Mouse (Mus musculus): ENCODE measurements around the gene Chpf. TPM values are rescaled to one million over a fixed set of nuclear protein-coding genes. Genes with fewer than 3 reads are reported as not detected.
A peak's percentile ranks its signal among the peaks of the same experiment; 100 is the strongest.

Chpf gene
- polyA plus RNA-seq, 1 experiment from 2014 or later, result 25.8 TPM

- H3K4me1 ChIP-seq, result peaks cover 87% of the 10 kb centered on the region
- ATAC-seq (ENCODE audit: low FRiP score), result no peak
- H3K27ac ChIP-seq, result 0 out of 2 replicates have a peak within 1 kb of the TSS, but pooled peaks have one; percentile 15
- H3K4me3 ChIP-seq (replicated peaks), result peak within 1 kb of the TSS; percentile 33
- peak within 1 kb of the TSS; percentile 56 for H3K9ac ChIP-seq
- H3K9me3 ChIP-seq, result no peaks in the 10 kb centered on the region
- peaks cover 92% of the 10 kb centered on the region for H3K27me3 ChIP-seq
- 2% methylated on average over 34 of the region's 35 CpGs for WGBS
- H3K4me2 ChIP-seq, result peak within 1 kb of the TSS; percentile 58
- H3K36me3 ChIP-seq (replicated peaks), result no peaks in the 10 kb centered on the region
These were observed 28.6 kb downstream of the Chpf start, which contains the start of gene Asic4 for GRCm38 (mm10) chr1:75450314-75451005. Gene Asic4 (plus strand): TSS chr1:75450436.

- 5% methylated on average over 8 of the region's 8 CpGs for WGBS
- Histone ChIP-seq H3K4me3 (replicated peaks) (peak overlapping the region; percentile 33), H3K4me1 (peaks cover 89% of the 10 kb centered on the region), H3K27me3 (peaks cover 97% of the 10 kb centered on the region), H3K36me3 (replicated peaks) (no peaks in the 10 kb centered on the region), H3K27ac (no peak overlapping the region), H3K4me2 (peak overlapping the region; percentile 58), H3K9ac (no peak overlapping the region; the same call in none of the 2 replicates), H3K9me3 (no peaks in the 10 kb centered on the region)
- ATAC-seq (ENCODE audit: low FRiP score), result no peak
These were observed 29.6 kb downstream of the Chpf start for GRCm38 (mm10) chr1:75449377-75450135.

- H3K27ac ChIP-seq, result 0 out of 2 replicates have a peak overlapping the region, but pooled peaks have one; percentile 50
- H3K4me2 ChIP-seq, result peak overlapping the region; percentile 58
- no peaks in the 10 kb centered on the region for H3K9me3 ChIP-seq
- ATAC-seq (ENCODE audit: low FRiP score), result no peak
- H3K27me3 ChIP-seq, result peaks cover 97% of the 10 kb centered on the region
- H3K36me3 ChIP-seq (replicated peaks), result no peaks in the 10 kb centered on the region
- WGBS, result 2% methylated on average over 14 of the region's 14 CpGs
- no peak overlapping the region for H3K4me3 ChIP-seq (replicated peaks)
- H3K9ac ChIP-seq, result no peak overlapping the region
- H3K4me1 ChIP-seq, result peaks cover 91% of the 10 kb centered on the region
These were observed 30.2 kb downstream of the Chpf start for GRCm38 (mm10) chr1:75448937-75449336.

GRCm38 (mm10) chr1:75448052-75448431 lies 31.1 kb downstream of the Chpf start:
- 1% methylated on average over 7 of the region's 7 CpGs for WGBS
- Histone ChIP-seq H3K4me1 (peaks cover 92% of the 10 kb centered on the region), H3K36me3 (replicated peaks) (no peaks in the 10 kb centered on the region), H3K4me3 (replicated peaks) (no peak overlapping the region; the same call in 1 of the 2 replicates), H3K27ac (peak overlapping the region; percentile 78), H3K9ac (0 out of 2 replicates have a peak overlapping the region, but pooled peaks have one; percentile 14), H3K9me3 (no peaks in the 10 kb centered on the region), H3K27me3 (peaks cover 89% of the 10 kb centered on the region), H3K4me2 (peak overlapping the region; percentile 58)
- peak; percentile 1; the same call in 1 of the 2 replicates for ATAC-seq (ENCODE audit: low FRiP score)

- Histone ChIP-seq H3K4me2 (peak overlapping the region; percentile 58), H3K9me3 (no peaks in the 10 kb centered on the region), H3K4me3 (replicated peaks) (no peak overlapping the region; the same call in 1 of the 2 replicates), H3K4me1 (peaks cover 93% of the 10 kb centered on the region), H3K9ac (0 out of 2 replicates have a peak overlapping the region, but pooled peaks have one; percentile 14), H3K27ac (peak overlapping the region; percentile 78), H3K27me3 (peaks cover 83% of the 10 kb centered on the region), H3K36me3 (replicated peaks) (no peaks in the 10 kb centered on the region)
- ATAC-seq (ENCODE audit: low FRiP score), result peak; percentile 19; the same call in 1 of the 2 replicates
- 4% methylated on average over 10 of the region's 10 CpGs for WGBS
These were observed 31.6 kb downstream of the Chpf start for GRCm38 (mm10) chr1:75447265-75448051.

- no peaks in the 10 kb centered on the region for H3K9me3 ChIP-seq
- WGBS, result 3% methylated on average over 20 of the region's 20 CpGs
- peaks cover 75% of the 10 kb centered on the region for H3K27me3 ChIP-seq
- H3K4me1 ChIP-seq, result peaks cover 95% of the 10 kb centered on the region
- ATAC-seq (ENCODE audit: low FRiP score), result peak; percentile 23; the same call in 1 of the 2 replicates
- H3K36me3 ChIP-seq (replicated peaks), result no peaks in the 10 kb centered on the region
- peak overlapping the region; percentile 25; the same call in 1 of the 2 replicates for H3K9ac ChIP-seq
- H3K27ac ChIP-seq, result peak overlapping the region; percentile 78
- H3K4me3 ChIP-seq (replicated peaks), result no peak overlapping the region
- H3K4me2 ChIP-seq, result peak overlapping the region; percentile 50
These were observed 32.5 kb downstream of the Chpf start for GRCm38 (mm10) chr1:75446656-75447055.

GRCm38 (mm10) chr1:75445751-75446611 lies 33.1 kb downstream of the Chpf start:
- Histone ChIP-seq H3K27ac (peak overlapping the region; percentile 78), H3K27me3 (peaks cover 68% of the 10 kb centered on the region), H3K4me2 (peak overlapping the region; percentile 50), H3K9ac (peak overlapping the region; percentile 25; the same call in 1 of the 2 replicates), H3K4me1 (peaks cover 92% of the 10 kb centered on the region), H3K36me3 (replicated peaks) (no peaks in the 10 kb centered on the region; the same call in 1 of the 2 replicates), H3K9me3 (no peaks in the 10 kb centered on the region), H3K4me3 (replicated peaks) (peak overlapping the region; percentile 19)
- WGBS, result under 1% methylated on average over 22 of the region's 22 CpGs
- ATAC-seq (ENCODE audit: low FRiP score), result peak; percentile 18

GRCm38 (mm10) chr1:75445141-75445701 lies 33.9 kb downstream of the Chpf start:
- Histone ChIP-seq H3K4me1 (peaks cover 84% of the 10 kb centered on the region), H3K36me3 (replicated peaks) (no peaks in the 10 kb centered on the region; the same call in 1 of the 2 replicates), H3K9me3 (no peaks in the 10 kb centered on the region), H3K27me3 (peaks cover 61% of the 10 kb centered on the region), H3K4me3 (replicated peaks) (no peak overlapping the region), H3K27ac (peak overlapping the region; percentile 78), H3K9ac (no peak overlapping the region), H3K4me2 (peak overlapping the region; percentile 50)
- WGBS, result 19% methylated on average over 9 of the region's 9 CpGs
- peak; percentile 3; the same call in 1 of the 2 replicates for ATAC-seq (ENCODE audit: low FRiP score)

- H3K27me3 ChIP-seq, result peaks cover 51% of the 10 kb centered on the region
- no peak for ATAC-seq (ENCODE audit: low FRiP score)
- H3K27ac ChIP-seq, result peak overlapping the region; percentile 42
- H3K4me3 ChIP-seq (replicated peaks), result no peak overlapping the region
- H3K9ac ChIP-seq, result 0 out of 2 replicates have a peak overlapping the region, but pooled peaks have one; percentile 21
- 40% methylated on average over 3 of the region's 3 CpGs for WGBS
- H3K4me2 ChIP-seq, result peak overlapping the region; percentile 31; the same call in 1 of the 2 replicates
- H3K36me3 ChIP-seq (replicated peaks), result no peaks in the 10 kb centered on the region; the same call in 1 of the 2 replicates
- H3K4me1 ChIP-seq, result peaks cover 79% of the 10 kb centered on the region
- H3K9me3 ChIP-seq, result no peaks in the 10 kb centered on the region
These were observed 34.9 kb downstream of the Chpf start for GRCm38 (mm10) chr1:75444208-75444607.

GRCm38 (mm10) chr1:75443247-75444024 lies 35.7 kb downstream of the Chpf start:
- 16% methylated on average over 13 of the region's 13 CpGs for WGBS

More at GRCm38 (mm10) chr1:75443247-75444024, 35.7 kb downstream of the Chpf start:
- Histone ChIP-seq H3K9me3 (no peaks in the 10 kb centered on the region), H3K4me3 (replicated peaks) (0 out of 2 replicates have a peak overlapping the region, but pooled peaks have one; percentile 0), H3K27ac (peak overlapping the region; percentile 71), H3K4me2 (peak overlapping the region; percentile 31), H3K27me3 (peaks cover 43% of the 10 kb centered on the region), H3K9ac (peak overlapping the region; percentile 38; the same call in 1 of the 2 replicates), H3K36me3 (replicated peaks) (no peaks in the 10 kb centered on the region; the same call in 1 of the 2 replicates), H3K4me1 (peaks cover 71% of the 10 kb centered on the region)
- ATAC-seq (ENCODE audit: low FRiP score), result no peak; the same call in 1 of the 2 replicates

Measured in forebrain, embryonic 12.5 days (tissue).